Mouse (Mus musculus) forebrain, postnatal 0 days (tissue): ENCODE results near the gene Dach2. TPM values are rescaled to one million over a fixed set of nuclear protein-coding genes. Genes with fewer than 3 reads are reported as not detected.

Experiments used
- ATAC-seq: fragments of 200-750 bp; cut with Nextera tagmentation; 2 replicates; pipeline ENCODE4 v1.8.0; 2017; ENCODE audit warnings: mild to moderate bottlenecking, moderate library complexity
- DNase-seq: peaks from one replicate; pipeline ENCODE4 v3.0.0-alpha.2; 2015
- H3K27ac ChIP-seq: fragments of 300-500 bp; sonication (generic); 2 replicates; pipeline ENCODE4 v1.5.1; 2014; ENCODE audit warnings: low read depth, mild to moderate bottlenecking, antibody characterized with exemption, low read length, moderate library complexity, mixed read lengths
- H3K27me3 ChIP-seq: fragments of 300-500 bp; sonication (generic); 2 replicates; pipeline ENCODE4 v1.6.1; 2014; ENCODE audit warnings: mild to moderate bottlenecking, low read length, mixed read lengths; ENCODE audit not compliant: insufficient read depth
- H3K36me3 ChIP-seq: fragments of 300-500 bp; sonication (generic); 2 replicates; pipeline ENCODE4 v1.6.1; 2014; ENCODE audit warnings: mild to moderate bottlenecking, moderate library complexity; ENCODE audit not compliant: insufficient read depth
- H3K4me1 ChIP-seq: fragments of 300-500 bp; sonication (generic); 2 replicates; pipeline ENCODE4 v1.6.1; 2014; ENCODE audit warnings: antibody characterized with exemption; ENCODE audit not compliant: insufficient read depth
- H3K4me2 ChIP-seq: fragments of 300-500 bp; sonication (generic); 2 replicates; pipeline ENCODE4 v1.6.1; 2014; ENCODE audit warnings: low read depth, mild to moderate bottlenecking, moderate library complexity
- H3K4me3 ChIP-seq: fragments of 300-500 bp; sonication (generic); 2 replicates; pipeline ENCODE4 v1.5.1; 2014; ENCODE audit warnings: low read depth, low read length, mixed read lengths
- H3K9ac ChIP-seq: fragments of 300-500 bp; sonication (generic); 2 replicates; pipeline ENCODE4 v1.6.1; 2014; ENCODE audit warnings: mild to moderate bottlenecking
- H3K9me3 ChIP-seq: fragments of 300-500 bp; sonication (generic); 2 replicates; pipeline ENCODE4 v1.6.1; 2016; ENCODE audit warnings: low read length
- CTCF ChIP-seq: sonication (generic); IDR thresholded peaks from 2 replicates; pipeline ENCODE4 v1.5.1; 2016; ENCODE audit warnings: antibody characterized with exemption, control low read depth, low read depth
- WGBS: fragments of 180-500 bp; shearing (Covaris S2); extraction: QIAGEN DNeasy Blood & Tissue Kit; methylation state at CpG from one replicate; pipeline ENCODE4 v1.1.7; 2014; 5-methylcytosine and 5-hydroxymethylcytosine counted together
- polyA plus RNA-seq: library from polyadenylated mRNA; unstranded; fragments of >200 nt; fragmentation: Nextera tagmentation; extraction: Ambion mirVana; gene quantifications from 2 replicates; pipeline ENCODE4 v1.2.1, GENCODE M21; 2015
- total RNA-seq: library from RNA; depleted of rRNA; stranded (reverse); fragments of >200 nt; gene quantifications from 2 replicates; pipeline ENCODE4 v1.2.3, GENCODE M21; 2014

Gene Dach2
- total and polyA plus RNA-seq, 2 experiments from 2014 or later, result 6.4 to 12.5 TPM

DNA sequence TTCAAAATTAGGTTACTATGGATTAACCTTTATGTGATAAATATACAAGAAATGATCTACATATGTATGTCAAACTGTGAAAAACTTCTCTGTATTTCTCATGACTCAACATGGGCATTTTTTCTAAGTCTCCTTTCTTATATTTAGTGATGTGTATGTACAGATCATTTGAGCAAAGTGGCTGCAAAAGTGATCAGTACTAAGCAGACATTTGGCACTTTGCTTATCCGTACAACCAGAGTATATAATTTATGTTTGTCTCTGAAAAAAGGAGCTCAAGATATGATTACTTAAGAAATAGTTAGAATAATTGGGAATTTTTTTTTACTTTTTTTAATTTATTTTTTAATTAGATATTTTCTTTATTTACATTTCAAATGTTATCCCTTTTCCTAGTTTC is 111.4 kb downstream of the Dach2 start:
- ATAC-seq (no peak), DNase-seq (no peak)
- Histone ChIP-seq H3K4me1 (no peaks in the 10 kb centered on the region), H3K27ac (no peak overlapping the region), H3K36me3 (no peaks in the 10 kb centered on the region), H3K9me3 (no peaks in the 10 kb centered on the region), H3K4me3 (no peak overlapping the region), H3K9ac (no peak overlapping the region), H3K27me3 (no peaks in the 10 kb centered on the region), H3K4me2 (no peak overlapping the region)
- TF ChIP-seq CTCF, result no peak
- 79% methylated on average over 1 of the region's 1 CpGs for WGBS

DNA sequence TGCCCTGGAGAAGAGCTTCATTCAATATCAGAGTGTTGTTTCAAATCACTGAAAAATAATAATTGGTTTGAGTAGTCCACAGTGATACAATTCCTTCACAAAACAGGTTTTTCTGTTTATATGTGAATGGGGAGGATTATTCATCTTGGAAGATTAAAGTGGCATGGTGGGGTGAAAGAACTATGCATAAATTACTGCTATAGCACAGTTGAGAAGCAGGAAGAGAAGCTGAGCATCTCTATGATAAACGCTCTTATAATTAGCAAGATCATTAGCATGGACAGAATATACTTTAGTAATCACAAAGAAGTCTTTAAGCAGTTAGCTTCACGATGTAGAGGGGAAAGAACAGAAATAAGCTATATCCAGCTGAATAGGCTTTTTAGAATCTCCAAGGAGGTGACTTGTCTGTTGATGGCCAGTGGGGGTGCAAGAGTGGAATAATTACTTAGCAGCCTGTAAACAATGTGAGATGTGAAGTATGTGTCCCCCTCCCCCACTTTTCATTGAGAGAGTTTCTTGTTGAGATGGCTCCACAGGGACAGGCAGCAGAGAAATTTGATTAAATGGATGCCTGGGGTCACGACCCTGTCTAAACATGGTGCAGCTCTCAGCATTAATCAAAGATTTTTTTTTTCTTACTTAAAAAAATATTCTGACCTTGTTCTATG is 124.3 kb downstream of the Dach2 start:
- no peak overlapping the region for H3K27ac ChIP-seq
- no peak overlapping the region for H3K9ac ChIP-seq
- 33% methylated on average over 3 of the region's 3 CpGs for WGBS
- H3K36me3 ChIP-seq, result no peaks in the 10 kb centered on the region
- DNase-seq, result no peak
- H3K4me3 ChIP-seq, result no peak overlapping the region
- no peak overlapping the region for H3K4me2 ChIP-seq
- H3K9me3 ChIP-seq, result no peaks in the 10 kb centered on the region
- H3K27me3 ChIP-seq, result no peaks in the 10 kb centered on the region
- no peaks in the 10 kb centered on the region for H3K4me1 ChIP-seq
- ATAC-seq, result no peak
- TF ChIP-seq CTCF, result no peak

- DNase-seq (no peak), ATAC-seq (no peak)
- H3K9ac ChIP-seq, result no peak overlapping the region
Observed at GRCm38 (mm10) chrX:113482131-113482530, 184.8 kb downstream of the Dach2 start.

GRCm38 (mm10) chrX:113545106-113545505 is 247.8 kb downstream of the Dach2 start:
- no peak overlapping the region for H3K4me2 ChIP-seq
- no peaks in the 10 kb centered on the region for H3K9me3 ChIP-seq
- TF ChIP-seq CTCF, result no peak
- no peaks in the 10 kb centered on the region for H3K4me1 ChIP-seq
- whole genome bisulfite sequencing, result 67% methylated on average over 3 of the region's 3 CpGs
- H3K9ac ChIP-seq, result no peak overlapping the region
- H3K4me3 ChIP-seq, result no peak overlapping the region
- H3K36me3 ChIP-seq, result no peaks in the 10 kb centered on the region
- no peak overlapping the region for H3K27ac ChIP-seq
- ATAC-seq (no peak), DNase-seq (no peak)
- no peaks in the 10 kb centered on the region for H3K27me3 ChIP-seq

More at GRCm38 (mm10) chrX:113482131-113482530, 184.8 kb downstream of the Dach2 start:
- Histone ChIP-seq H3K27me3 (no peaks in the 10 kb centered on the region), H3K27ac (no peak overlapping the region), H3K9me3 (no peaks in the 10 kb centered on the region), H3K36me3 (no peaks in the 10 kb centered on the region), H3K4me2 (no peak overlapping the region), H3K4me1 (no peaks in the 10 kb centered on the region), H3K4me3 (no peak overlapping the region)
- no peak for TF ChIP-seq CTCF
- 65% methylated on average over 1 of the region's 1 CpGs for WGBS

DNA sequence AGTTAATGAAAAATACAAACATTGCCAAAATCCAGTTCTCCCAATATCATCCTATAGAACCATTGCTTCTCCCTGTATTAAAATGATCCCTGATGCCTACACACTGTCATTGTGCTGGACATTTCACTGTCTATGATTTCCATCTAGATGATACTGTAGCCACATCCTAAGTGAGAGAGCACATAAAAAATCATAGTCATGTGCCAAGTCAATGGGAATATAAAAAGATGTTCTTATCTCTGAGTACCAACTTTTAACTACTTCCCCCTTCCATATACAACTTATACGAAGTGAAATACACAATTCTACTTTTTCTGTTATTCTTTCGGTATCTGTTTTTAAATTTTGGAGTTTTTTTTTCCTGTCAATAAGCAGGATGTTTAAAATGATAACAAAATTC is 266.6 kb downstream of the Dach2 start:
- H3K9me3 ChIP-seq, result no peaks in the 10 kb centered on the region
- H3K4me3 ChIP-seq, result no peak overlapping the region
- H3K4me2 ChIP-seq, result no peak overlapping the region
- ATAC-seq, result no peak
- no peak overlapping the region for H3K9ac ChIP-seq
- no peaks in the 10 kb centered on the region for H3K4me1 ChIP-seq
- no peaks in the 10 kb centered on the region for H3K36me3 ChIP-seq
- 73% methylated on average over 2 of the region's 2 CpGs for WGBS
- DNase-seq, result no peak
- H3K27me3 ChIP-seq, result no peaks in the 10 kb centered on the region
- TF ChIP-seq CTCF, result no peak
- H3K27ac ChIP-seq, result no peak overlapping the region

DNA sequence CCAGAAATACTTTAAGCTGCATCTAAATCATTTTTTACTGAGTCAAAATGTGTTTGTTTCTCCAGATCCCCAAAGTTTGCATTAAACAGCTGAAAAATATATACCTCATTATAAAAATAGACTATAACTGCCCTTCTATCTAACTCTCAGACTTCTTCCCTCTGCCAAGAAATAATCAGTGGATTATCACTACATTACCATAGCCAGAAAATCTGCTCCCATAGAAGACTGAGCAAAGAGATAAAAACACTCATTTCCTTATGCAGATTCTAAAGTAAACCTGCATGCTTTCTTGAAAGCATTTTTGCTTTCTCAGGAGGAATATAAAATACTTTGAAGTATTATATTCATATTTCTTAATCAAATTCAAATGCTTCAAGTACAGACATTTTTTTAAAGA is 368.8 kb downstream of the Dach2 start:
- no peak overlapping the region for H3K9ac ChIP-seq
- no peaks in the 10 kb centered on the region for H3K4me1 ChIP-seq
- H3K27ac ChIP-seq, result no peak overlapping the region
- no peak overlapping the region for H3K4me3 ChIP-seq
- no peaks in the 10 kb centered on the region for H3K9me3 ChIP-seq
- ATAC-seq, result no peak
- no peaks in the 10 kb centered on the region for H3K27me3 ChIP-seq
- no peak overlapping the region for H3K4me2 ChIP-seq
- DNase-seq, result no peak
- no peak for TF ChIP-seq CTCF
- no peaks in the 10 kb centered on the region for H3K36me3 ChIP-seq

DNA sequence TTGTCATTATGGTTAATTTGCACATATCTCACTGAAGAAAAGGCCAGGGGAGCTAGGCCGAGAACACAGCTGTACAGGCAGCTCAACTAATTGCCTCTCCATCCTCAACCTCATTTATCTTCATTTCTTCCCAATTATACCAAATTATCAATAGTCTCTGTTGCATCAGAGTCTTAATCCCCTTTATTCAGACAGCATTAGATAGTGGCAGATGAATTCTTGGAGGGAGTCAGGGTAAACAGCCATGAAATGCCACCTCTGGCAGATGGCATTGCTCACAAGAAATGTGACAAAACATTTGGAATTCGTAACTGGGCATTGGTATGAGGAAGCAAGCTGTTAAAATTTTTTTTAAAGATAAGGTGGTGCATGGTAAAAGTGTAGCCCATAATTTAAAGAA is 389.9 kb downstream of the Dach2 start:
- no peak for TF ChIP-seq CTCF
- DNase-seq (no peak), ATAC-seq (no peak)
- no peaks in the 10 kb centered on the region for H3K36me3 ChIP-seq
- WGBS, result 33% methylated on average over 2 of the region's 2 CpGs
- H3K4me2 ChIP-seq, result no peak overlapping the region
- no peaks in the 10 kb centered on the region for H3K4me1 ChIP-seq
- H3K4me3 ChIP-seq, result no peak overlapping the region
- H3K9ac ChIP-seq, result no peak overlapping the region
- no peaks in the 10 kb centered on the region for H3K27me3 ChIP-seq
- no peaks in the 10 kb centered on the region for H3K9me3 ChIP-seq
- H3K27ac ChIP-seq, result no peak overlapping the region

DNA sequence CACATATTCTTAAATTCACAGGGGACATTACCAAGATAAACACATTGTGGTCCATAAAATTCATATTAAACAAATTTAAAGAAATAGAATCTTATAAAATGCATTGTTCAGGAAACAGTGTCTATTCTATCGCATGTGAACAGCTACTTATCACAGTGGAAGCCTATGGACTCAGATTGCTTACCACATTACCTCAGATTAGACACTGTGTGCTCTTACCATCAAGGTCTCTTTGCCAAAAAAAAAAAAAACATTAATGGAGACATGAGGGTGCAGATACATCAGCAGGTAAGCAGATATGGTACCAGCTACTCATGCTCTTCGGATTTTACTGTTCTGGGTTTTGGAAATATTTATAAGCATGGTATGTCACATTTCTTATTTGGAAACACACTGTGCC is 415.1 kb downstream of the Dach2 start:
- whole genome bisulfite sequencing, result 84% methylated on average over 2 of the region's 2 CpGs

More for the DNA sequence above, 415.1 kb downstream of the Dach2 start:
- Histone ChIP-seq H3K4me3 (no peak overlapping the region), H3K36me3 (no peaks in the 10 kb centered on the region), H3K27ac (no peak overlapping the region), H3K9ac (no peak overlapping the region), H3K4me1 (no peaks in the 10 kb centered on the region), H3K27me3 (no peaks in the 10 kb centered on the region), H3K9me3 (no peaks in the 10 kb centered on the region), H3K4me2 (no peak overlapping the region)
- DNase-seq, result no peak
- no peak for ATAC-seq
- no peak for TF ChIP-seq CTCF
